Mouse (Mus musculus) bone marrow, adult 2 months (tissue): Measurements from ENCODE around the gene Tbrg1. TPM values are rescaled to one million over a fixed set of nuclear protein-coding genes. Genes with fewer than 3 reads are reported as not detected.

Source experiments
- H3K27ac ChIP-seq: fragments of 200-500 bp; 2 replicates; pipeline ENCODE4 v1.5.1; 2012; ENCODE audit warnings: low read depth, mild to moderate bottlenecking, control low read depth, inconsistent platforms, low read length; ENCODE audit not compliant: control insufficient read depth, poor library complexity, insufficient read depth
- H3K4me1 ChIP-seq: fragments of 200-500 bp; 2 replicates; pipeline ENCODE4 v1.6.1; 2011; ENCODE audit warnings: low read length; ENCODE audit not compliant: control insufficient read depth, insufficient read depth
- H3K4me3 ChIP-seq: fragments of 200-500 bp; replicated peaks from 2 replicates; pipeline ENCODE3; 2011; ENCODE audit warnings: mild to moderate bottlenecking, low read depth, low read length, control low read depth; ENCODE audit not compliant: control insufficient read depth
- CTCF ChIP-seq: fragments of 200-500 bp; IDR thresholded peaks from 2 replicates; pipeline ENCODE4 v1.5.1; 2011; ENCODE audit warnings: low read length, control low read depth; ENCODE audit not compliant: control insufficient read depth, insufficient read depth
- POLR2A ChIP-seq: fragments of 200-500 bp; IDR thresholded peaks from 2 replicates; pipeline ENCODE4 v1.6.1; 2011; ENCODE audit warnings: low read depth, mild to moderate bottlenecking, control low read depth, low read length, borderline replicate concordance; ENCODE audit not compliant: control insufficient read depth
- WGBS: fragments of 180-500 bp; shearing (Covaris S2); methylation state at CpG from one replicate; pipeline ENCODE4 v1.1.7; 2018; 5-methylcytosine and 5-hydroxymethylcytosine counted together
- polyA plus RNA-seq: library from polyadenylated mRNA; stranded (reverse); fragments of >200 nt; gene quantifications from 2 replicates; pipeline ENCODE4 v1.2.4, GENCODE M21; 2011; ENCODE audit warnings: low replicate concordance; ENCODE audit not compliant: missing spikeins, insufficient read depth, insufficient read length

Gene Tbrg1
- polyA plus RNA-seq, 1 experiment = 49.2 TPM

DNA sequence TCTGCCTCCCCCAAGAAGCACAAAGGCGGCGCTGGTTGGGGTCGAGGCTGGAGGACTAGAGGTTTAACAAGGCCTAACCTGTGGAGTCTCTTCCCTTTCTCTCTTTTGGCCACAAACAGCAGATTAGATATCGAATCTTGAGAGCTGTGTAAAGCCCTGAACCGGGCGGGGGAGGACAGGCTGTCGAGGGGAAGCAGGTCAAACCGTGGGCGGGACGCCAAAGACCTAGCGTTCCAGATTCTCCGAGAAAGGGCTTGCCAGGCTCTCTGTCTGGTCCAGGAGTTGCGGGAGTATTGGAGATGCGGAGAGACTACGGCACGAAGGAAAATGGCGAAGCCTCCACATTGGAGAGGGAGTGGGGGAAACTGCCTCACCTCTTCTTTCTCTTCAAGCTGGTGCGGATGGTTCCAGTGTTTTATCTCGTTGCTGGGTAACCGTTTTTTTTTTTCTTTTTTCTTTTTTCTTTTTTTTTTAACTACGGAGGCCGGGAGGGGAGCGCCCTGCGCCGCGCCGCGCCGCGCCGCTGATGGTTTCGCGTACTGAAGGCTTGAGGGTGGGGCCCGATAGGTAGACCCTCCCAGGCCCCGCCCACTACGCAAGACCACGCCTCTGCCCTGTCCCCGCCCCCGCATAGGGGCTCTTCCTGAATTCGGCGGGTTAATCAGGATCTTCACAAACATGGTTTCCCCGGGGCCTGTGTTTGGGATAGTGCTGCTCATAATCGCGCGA lies 43.8 kb downstream of the Tbrg1 start, which contains the start of gene Spa17:
Gene Spa17, minus strand, starts transcription at position 541 of the 729 bp plus-strand sequence.
- peak within 1 kb of the TSS; percentile 16; the same call in 1 of the 2 replicates for H3K27ac ChIP-seq
- TF ChIP-seq CTCF (no peak), POLR2A (no peak)

DNA sequence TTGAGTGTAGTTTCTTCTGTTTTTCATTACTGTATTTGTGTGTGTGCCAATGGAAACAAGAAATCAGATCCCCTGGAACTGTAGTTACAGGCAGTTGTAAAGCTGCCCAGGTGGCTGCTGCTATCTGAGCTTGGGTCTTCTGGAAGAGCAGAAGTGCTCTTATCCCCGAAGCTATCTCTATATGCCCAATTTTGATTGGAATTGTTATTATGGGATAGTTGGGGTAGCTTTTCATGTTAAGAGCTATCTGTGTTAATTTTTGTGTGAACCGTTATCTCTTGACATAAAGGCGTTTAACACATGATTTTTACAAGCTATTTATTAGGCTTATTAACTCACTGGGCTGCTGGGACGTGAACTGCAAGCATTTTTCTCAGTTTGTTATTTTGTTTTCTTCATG lies 47.6 kb downstream of the Tbrg1 start:
- WGBS = 72% methylated on average over 4 of the region's 4 CpGs
- Histone ChIP-seq H3K4me1 (no peaks in the 10 kb centered on the region; the same call in 1 of the 2 replicates), H3K4me3 (no peak overlapping the region), H3K27ac (no peak overlapping the region)
- TF ChIP-seq POLR2A (no peak), CTCF (no peak)

More for the DNA sequence above, 43.8 kb downstream of the Tbrg1 start, which contains the start of gene Spa17:
- Histone ChIP-seq H3K4me3 (peak within 1 kb of the TSS; percentile 94), H3K4me1 (no peaks in the 10 kb centered on the region; the same call in 1 of the 2 replicates)
- under 1% methylated on average over 45 of the region's 45 CpGs for WGBS

DNA sequence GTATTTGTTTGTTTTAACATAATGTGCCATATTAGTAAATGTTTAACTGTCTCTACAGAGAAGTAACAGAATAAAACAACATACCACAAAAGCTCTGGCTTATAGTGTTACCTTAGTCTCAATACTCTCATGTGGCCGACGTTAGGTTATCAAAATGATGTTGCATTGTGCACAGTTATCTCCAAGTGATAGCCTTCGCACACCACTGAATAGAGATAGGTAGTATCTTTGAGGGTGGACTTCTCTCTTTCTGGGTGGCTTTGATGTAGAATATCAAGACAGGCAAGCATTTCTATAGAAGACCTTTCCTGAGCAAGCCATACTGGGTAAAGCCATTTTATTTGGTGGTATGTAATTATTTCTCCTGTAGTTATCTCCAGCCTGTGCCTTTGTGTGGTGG lies 52.0 kb downstream of the Tbrg1 start:
- WGBS = 58% methylated on average over 3 of the region's 3 CpGs
- TF ChIP-seq CTCF = no peak
- no peak for TF ChIP-seq POLR2A
- Histone ChIP-seq H3K4me3 (no peak overlapping the region), H3K4me1 (no peaks in the 10 kb centered on the region), H3K27ac (no peak overlapping the region)

DNA sequence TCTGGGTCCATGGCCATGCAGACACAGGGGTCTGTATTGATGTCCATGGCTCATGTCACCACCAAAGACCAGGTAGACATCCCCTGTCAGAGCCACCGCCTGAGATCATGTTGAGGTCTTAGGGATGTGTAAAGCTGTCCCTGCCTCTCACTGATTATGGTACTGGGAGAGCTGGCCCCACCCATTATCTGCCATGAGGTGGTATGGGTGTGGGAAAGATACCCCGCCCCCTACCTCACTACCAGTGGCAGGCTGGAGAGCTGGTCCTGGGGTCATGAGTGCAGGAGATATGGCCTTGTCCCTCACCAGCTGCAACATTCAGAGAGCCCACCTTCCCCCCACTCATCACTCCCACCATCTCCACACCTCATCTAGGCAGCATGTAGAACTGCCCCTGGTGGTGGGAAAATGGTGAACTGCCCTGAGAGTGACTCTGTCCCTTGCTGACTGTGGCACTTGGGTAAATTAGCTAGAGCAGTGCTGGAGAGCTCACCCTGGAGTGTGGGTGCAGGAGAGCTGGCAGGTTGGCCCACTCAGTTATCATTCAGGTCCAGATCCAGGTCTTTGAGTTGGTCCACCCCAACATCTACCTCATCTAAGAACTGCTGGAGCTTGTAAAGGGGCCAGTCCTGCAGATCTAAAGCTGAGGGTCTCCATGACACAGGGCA lies 56.4 kb downstream of the Tbrg1 start:
- H3K27ac ChIP-seq = no peak overlapping the region
- 65% methylated on average over 2 of the region's 2 CpGs for WGBS
- TF ChIP-seq POLR2A (no peak), CTCF (no peak)
- H3K4me1 ChIP-seq = no peaks in the 10 kb centered on the region
- no peak overlapping the region for H3K4me3 ChIP-seq

Other genes starting within 250 kb of the Tbrg1 start
- gene Robo3, start 224.1 kb downstream of the Tbrg1 start, polyA plus RNA-seq = 4.8 and 10.8 TPM in 2 replicates
- 11.2 and 29.1 TPM in 2 replicates for gene Msantd2, start 168.0 kb downstream of the Tbrg1 start, polyA plus RNA-seq
- gene Esam, start 129.2 kb downstream of the Tbrg1 start, polyA plus RNA-seq = 10.8 and 13.7 TPM in 2 replicates
- gene Vsig2, start 118.1 kb downstream of the Tbrg1 start, polyA plus RNA-seq = 4.0 and 12.2 TPM in 2 replicates
- 92.9 and 101 TPM in 2 replicates for gene Nrgn, start 104.4 kb downstream of the Tbrg1 start, polyA plus RNA-seq
- 1.9 and 7.2 TPM in 2 replicates for gene Siae, start 101.6 kb downstream of the Tbrg1 start, polyA plus RNA-seq
- 1.4 and 3.7 TPM in 2 replicates for gene Spa17, start 43.6 kb downstream of the Tbrg1 start, polyA plus RNA-seq
- gene Panx3, start 11.9 kb upstream of the Tbrg1 start, polyA plus RNA-seq = not detected in 2 replicates
- 0.36 and 0.57 TPM in 2 replicates for gene Olfr160, start 58.9 kb upstream of the Tbrg1 start, polyA plus RNA-seq
- gene Olfr874, start 87.8 kb upstream of the Tbrg1 start, polyA plus RNA-seq = not detected in 2 replicates
- not detected in 2 replicates for gene Olfr875, start 114.5 kb upstream of the Tbrg1 start, polyA plus RNA-seq
- not detected in 2 replicates for gene Olfr876, start 145.7 kb upstream of the Tbrg1 start, polyA plus RNA-seq
- not detected in 2 replicates for gene Olfr877, start 197.0 kb upstream of the Tbrg1 start, polyA plus RNA-seq
- not detected in 2 replicates for gene Olfr145, start 239.4 kb upstream of the Tbrg1 start, polyA plus RNA-seq